Mouse (Mus musculus) neural tube, embryonic 15.5 days (tissue): ENCODE measurements at regions not wholly inside any gene's neighbourhood (a gene's known extent, or its start where the extent isn't known, plus 50 kb on each side); places are given as distances from the start of the nearest gene placed in this dataset.
"Not testable (repeated sequence)": the region's sequence is repeated elsewhere in the genome, so short reads cannot be mapped to it uniquely, and the experiment has no call there.

Experiments
- ATAC-seq: fragments of 200-750 bp; cut with Nextera tagmentation; 2 replicates; pipeline ENCODE4 v1.8.0; 2017; ENCODE audit warnings: mild to moderate bottlenecking, moderate TSS enrichment, moderate library complexity; ENCODE audit not compliant: low FRiP score
- H3K27ac ChIP-seq: fragments of 300-500 bp; sonication (generic); replicated peaks from 2 replicates; pipeline ENCODE4 v1.5.1; 2015; ENCODE audit warnings: mild to moderate bottlenecking, inconsistent platforms
- H3K27me3 ChIP-seq: fragments of 300-500 bp; sonication (generic); replicated peaks from 2 replicates; pipeline ENCODE4 v1.6.1; 2015; ENCODE audit warnings: inconsistent platforms
- H3K36me3 ChIP-seq: fragments of 300-500 bp; sonication (generic); 2 replicates; pipeline ENCODE4 v1.6.1; 2015; ENCODE audit warnings: inconsistent platforms
- H3K4me1 ChIP-seq: fragments of 300-500 bp; sonication (generic); 2 replicates; pipeline ENCODE4 v1.6.1; 2015; ENCODE audit warnings: inconsistent platforms
- H3K4me2 ChIP-seq: fragments of 300-500 bp; sonication (generic); 2 replicates; pipeline ENCODE4 v1.6.1; 2015; ENCODE audit warnings: inconsistent platforms, mild to moderate bottlenecking, moderate library complexity
- H3K4me3 ChIP-seq: fragments of 300-500 bp; sonication (generic); replicated peaks from 2 replicates; pipeline ENCODE4 v1.5.1; 2015; ENCODE audit warnings: mild to moderate bottlenecking, inconsistent platforms
- H3K9ac ChIP-seq: fragments of 300-500 bp; sonication (generic); replicated peaks from 2 replicates; pipeline ENCODE4 v1.6.1; 2015; ENCODE audit warnings: mild to moderate bottlenecking, inconsistent platforms
- H3K9me3 ChIP-seq: fragments of 300-500 bp; sonication (generic); replicated peaks from 2 replicates; pipeline ENCODE4 v1.6.1; 2016; ENCODE audit warnings: inconsistent platforms
- WGBS: fragments of 180-500 bp; shearing (Covaris S2); methylation state at CpG from one replicate; pipeline ENCODE4 v1.1.7; 2015; ENCODE audit warnings: mixed read lengths; 5-methylcytosine and 5-hydroxymethylcytosine counted together

GRCm38 (mm10) chr16:51002876-51003275, 411.9 kb upstream of the Ccdc54 start:
- Histone ChIP-seq H3K4me1 (no peaks in the 10 kb centered on the region), H3K27me3 (no peaks in the 10 kb centered on the region), H3K9ac (no peak overlapping the region), H3K4me3 (no peak overlapping the region), H3K4me2 (no peak overlapping the region), H3K9me3 (no peaks in the 10 kb centered on the region), H3K36me3 (no peaks in the 10 kb centered on the region), H3K27ac (no peak overlapping the region)
- ATAC-seq = no peak

GRCm38 (mm10) chr16:50964395-50964794, 373.4 kb upstream of the Ccdc54 start:
- Histone ChIP-seq H3K9me3 (no peaks in the 10 kb centered on the region), H3K9ac (no peak overlapping the region), H3K27me3 (no peaks in the 10 kb centered on the region), H3K4me1 (no peaks in the 10 kb centered on the region), H3K36me3 (no peaks in the 10 kb centered on the region), H3K4me3 (no peak overlapping the region), H3K27ac (no peak overlapping the region), H3K4me2 (no peak overlapping the region)
- ATAC-seq = no peak
- WGBS = 72% methylated on average over 2 of the region's 2 CpGs

- ATAC-seq = no peak
- Histone ChIP-seq H3K27me3 (no peaks in the 10 kb centered on the region), H3K9ac (no peak overlapping the region), H3K36me3 (no peaks in the 10 kb centered on the region), H3K4me1 (no peaks in the 10 kb centered on the region), H3K27ac (no peak overlapping the region), H3K4me2 (no peak overlapping the region), H3K4me3 (no peak overlapping the region), H3K9me3 (no peaks in the 10 kb centered on the region)
- 79% methylated on average over 4 of the region's 4 CpGs for WGBS
Observed at GRCm38 (mm10) chr16:50944091-50944490, 353.1 kb upstream of the Ccdc54 start.

- H3K27me3 ChIP-seq, H3K4me2 ChIP-seq, H3K4me3 ChIP-seq, H3K27ac ChIP-seq, ATAC-seq, H3K36me3 ChIP-seq, H3K9me3 ChIP-seq, H3K4me1 ChIP-seq, H3K9ac ChIP-seq: not testable (repeated sequence)
- 96% methylated on average over 6 of the region's 6 CpGs for WGBS
Observed at GRCm38 (mm10) chr16:50943581-50943980, 352.6 kb upstream of the Ccdc54 start.

GRCm38 (mm10) chr16:50942291-50942690, 351.3 kb upstream of the Ccdc54 start:
- Histone ChIP-seq H3K36me3 (no peaks in the 10 kb centered on the region), H3K9ac (no peak overlapping the region), H3K4me2 (no peak overlapping the region), H3K27ac (no peak overlapping the region), H3K4me3 (no peak overlapping the region), H3K4me1 (no peaks in the 10 kb centered on the region), H3K9me3 (no peaks in the 10 kb centered on the region), H3K27me3 (no peaks in the 10 kb centered on the region)
- no peak for ATAC-seq

GRCm38 (mm10) chr16:50939316-50939715, 348.4 kb upstream of the Ccdc54 start:
- no peaks in the 10 kb centered on the region for H3K4me1 ChIP-seq
- H3K36me3 ChIP-seq = no peaks in the 10 kb centered on the region
- ATAC-seq = no peak
- no peak overlapping the region for H3K4me2 ChIP-seq
- no peak overlapping the region for H3K27ac ChIP-seq
- no peak overlapping the region for H3K4me3 ChIP-seq
- no peaks in the 10 kb centered on the region for H3K27me3 ChIP-seq
- H3K9ac ChIP-seq = no peak overlapping the region
- 30% methylated on average over 6 of the region's 6 CpGs for WGBS
- no peaks in the 10 kb centered on the region for H3K9me3 ChIP-seq

GRCm38 (mm10) chr16:50907732-50908131, 316.8 kb upstream of the Ccdc54 start:
- H3K36me3 ChIP-seq = no peaks in the 10 kb centered on the region
- no peaks in the 10 kb centered on the region for H3K9me3 ChIP-seq
- no peaks in the 10 kb centered on the region for H3K27me3 ChIP-seq
- WGBS = 41% methylated on average over 2 of the region's 2 CpGs
- ATAC-seq = no peak
- H3K9ac ChIP-seq = no peak overlapping the region
- no peaks in the 10 kb centered on the region for H3K4me1 ChIP-seq
- H3K4me3 ChIP-seq = no peak overlapping the region
- H3K27ac ChIP-seq = no peak overlapping the region
- no peak overlapping the region for H3K4me2 ChIP-seq

GRCm38 (mm10) chr16:50899151-50899550, 308.2 kb upstream of the Ccdc54 start:
- no peak overlapping the region for H3K4me3 ChIP-seq
- H3K9me3 ChIP-seq = no peaks in the 10 kb centered on the region
- H3K27me3 ChIP-seq = no peaks in the 10 kb centered on the region
- H3K4me1 ChIP-seq = no peaks in the 10 kb centered on the region
- no peak for ATAC-seq
- no peaks in the 10 kb centered on the region for H3K36me3 ChIP-seq
- H3K4me2 ChIP-seq = no peak overlapping the region
- H3K9ac ChIP-seq = no peak overlapping the region
- WGBS = 68% methylated on average over 2 of the region's 2 CpGs
- H3K27ac ChIP-seq = no peak overlapping the region

- Histone ChIP-seq H3K27ac (no peak overlapping the region), H3K27me3 (no peaks in the 10 kb centered on the region), H3K36me3 (no peaks in the 10 kb centered on the region), H3K4me1 (no peaks in the 10 kb centered on the region), H3K9ac (no peak overlapping the region), H3K9me3 (no peaks in the 10 kb centered on the region), H3K4me3 (no peak overlapping the region), H3K4me2 (no peak overlapping the region)
- no peak for ATAC-seq
- 82% methylated on average over 3 of the region's 3 CpGs for WGBS
Observed at GRCm38 (mm10) chr16:50877926-50878325, 287.0 kb upstream of the Ccdc54 start.

GRCm38 (mm10) chr16:50871318-50871717, 280.4 kb upstream of the Ccdc54 start:
- no peaks in the 10 kb centered on the region for H3K27me3 ChIP-seq
- H3K36me3 ChIP-seq = no peaks in the 10 kb centered on the region
- 85% methylated on average over 4 of the region's 4 CpGs for WGBS
- H3K27ac ChIP-seq = no peak overlapping the region
- no peak overlapping the region for H3K9ac ChIP-seq
- H3K9me3 ChIP-seq = no peaks in the 10 kb centered on the region
- ATAC-seq = no peak
- H3K4me1 ChIP-seq = no peaks in the 10 kb centered on the region
- no peak overlapping the region for H3K4me2 ChIP-seq
- no peak overlapping the region for H3K4me3 ChIP-seq

- H3K4me2 ChIP-seq = no peak overlapping the region
- WGBS = 70% methylated on average over 5 of the region's 5 CpGs
Observed at GRCm38 (mm10) chr16:50863565-50863964, 272.6 kb upstream of the Ccdc54 start.

GRCm38 (mm10) chr16:50859513-50859912, 268.6 kb upstream of the Ccdc54 start:
- Histone ChIP-seq H3K4me2 (no peak overlapping the region), H3K9ac (no peak overlapping the region), H3K9me3 (no peaks in the 10 kb centered on the region), H3K27me3 (no peaks in the 10 kb centered on the region), H3K4me1 (no peaks in the 10 kb centered on the region), H3K4me3 (no peak overlapping the region), H3K36me3 (no peaks in the 10 kb centered on the region), H3K27ac (no peak overlapping the region)
- no peak for ATAC-seq
- WGBS = 96% methylated on average over 1 of the region's 1 CpGs

More at GRCm38 (mm10) chr16:50863565-50863964, 272.6 kb upstream of the Ccdc54 start:
- H3K9ac ChIP-seq = no peak overlapping the region
- H3K9me3 ChIP-seq = no peaks in the 10 kb centered on the region
- no peak overlapping the region for H3K27ac ChIP-seq
- no peak overlapping the region for H3K4me3 ChIP-seq
- no peak for ATAC-seq
- no peaks in the 10 kb centered on the region for H3K27me3 ChIP-seq
- no peaks in the 10 kb centered on the region for H3K4me1 ChIP-seq
- no peaks in the 10 kb centered on the region for H3K36me3 ChIP-seq

- 76% methylated on average over 5 of the region's 5 CpGs for WGBS
- Histone ChIP-seq H3K4me1 (no peaks in the 10 kb centered on the region), H3K4me2 (no peak overlapping the region), H3K27me3 (no peaks in the 10 kb centered on the region), H3K9ac (no peak overlapping the region), H3K36me3 (no peaks in the 10 kb centered on the region), H3K9me3 (no peaks in the 10 kb centered on the region), H3K4me3 (no peak overlapping the region), H3K27ac (no peak overlapping the region)
- no peak for ATAC-seq
Observed at GRCm38 (mm10) chr16:50852081-50852480, 261.1 kb upstream of the Ccdc54 start.
